In the genomic region with DNA sequence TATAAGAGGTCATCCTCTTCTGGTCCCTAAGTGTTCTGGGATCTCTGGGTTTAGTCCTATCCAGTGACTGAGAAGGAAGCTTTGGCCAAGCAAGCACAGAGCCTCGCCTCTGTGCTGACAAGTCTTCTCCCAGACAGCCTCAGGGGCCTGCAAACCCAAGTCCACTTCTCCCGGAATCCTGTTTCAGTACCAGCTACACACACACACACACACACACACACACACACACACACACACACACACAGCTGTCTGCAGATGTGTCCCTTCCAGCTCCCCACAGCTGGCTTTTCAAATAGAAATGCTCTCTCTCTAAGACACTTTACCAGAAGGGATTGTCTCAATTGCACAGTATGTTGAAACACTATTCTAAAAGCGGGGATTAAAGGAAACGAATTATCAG, we compare ENCODE assay signal across 16 mouse cellular contexts.
DNase-seq lines count a peak whose midpoint lies in the region; ATAC-seq and TF ChIP-seq lines count a peak whose summit lies in the region.
"Had no signal": no experiment of that assay in that cellular context is flagged by ENCODE, and none has a peak within 500 bp of the region (broad histone marks: within the 10 kb centered on the region; RNA-seq: fewer than 3 reads in every experiment).

No protein-coding gene starts in this region.

- H3K9me3 ChIP-seq in hindbrain, embryonic 12.5 days (replicated peaks), result no peaks in the 10 kb centered on the region
- H3K9me3 ChIP-seq in hindbrain, embryonic 16.5 days (ENCODE audit: control insufficient read depth, low read length), result no peaks in the 10 kb centered on the region
- no peaks in the 10 kb centered on the region for H3K9me3 ChIP-seq in embryonic facial prominence, embryonic 14.5 days (ENCODE audit: control insufficient read depth, low read length)
- H3K9me3 ChIP-seq in intestine, postnatal 0 days (ENCODE audit: control insufficient read depth), result no peaks in the 10 kb centered on the region
- H3K9me3 ChIP-seq: heart, embryonic 13.5 days; neural tube, embryonic 13.5 days had no signal

- no peaks in the 10 kb centered on the region for H3K4me1 ChIP-seq in hindbrain, embryonic 12.5 days
- H3K4me1 ChIP-seq in hindbrain, embryonic 16.5 days (ENCODE audit: control insufficient read depth, insufficient read depth, low read depth, low read length), result no peaks in the 10 kb centered on the region
- H3K4me1 ChIP-seq in embryonic facial prominence, embryonic 14.5 days (ENCODE audit: control insufficient read depth, insufficient read depth, low read length), result peaks cover 8% of the 10 kb centered on the region; the same call in 1 of the 2 replicates
- no peaks in the 10 kb centered on the region for H3K4me1 ChIP-seq in intestine, postnatal 0 days (replicated peaks; ENCODE audit: control insufficient read depth, insufficient read depth, low read length)
- H3K4me1 ChIP-seq: neural tube, embryonic 13.5 days had no signal

- no peak overlapping the region for H3K4me2 ChIP-seq in hindbrain, embryonic 12.5 days (replicated peaks)
- no peak overlapping the region for H3K4me2 ChIP-seq in hindbrain, embryonic 16.5 days (ENCODE audit: low read length)
- H3K4me2 ChIP-seq in embryonic facial prominence, embryonic 14.5 days (ENCODE audit: low read depth, low read length), result no peak overlapping the region
- H3K4me2 ChIP-seq in intestine, postnatal 0 days (replicated peaks; ENCODE audit: low read depth), result no peak overlapping the region
- H3K4me2 ChIP-seq: heart, embryonic 13.5 days; neural tube, embryonic 13.5 days had no signal

- peak; percentile 42 for DNase-seq in embryonic facial prominence, embryonic 14.5 days (ENCODE audit: low spot score)
- DNase-seq in heart, adult 9 months (ENCODE audit: low spot score in 2 of 2), result peak; percentile 9 to 18
- DNase-seq in lung, postnatal 36 days, result peak; percentile 14
- no peak for DNase-seq in ovary, postnatal 14 days (ENCODE audit: low spot score)
- DNase-seq: kidney, adult 8-10 months; retina, postnatal 1 day; spleen, adult 18-20 months had no signal

- no peaks in the 10 kb centered on the region for H3K27me3 ChIP-seq in hindbrain, embryonic 12.5 days
- no peaks in the 10 kb centered on the region for H3K27me3 ChIP-seq in hindbrain, embryonic 16.5 days (replicated peaks; ENCODE audit: control insufficient read depth, insufficient read depth, low read length)
- no peaks in the 10 kb centered on the region for H3K27me3 ChIP-seq in embryonic facial prominence, embryonic 14.5 days (replicated peaks; ENCODE audit: control insufficient read depth, insufficient read depth, low read length)
- no peaks in the 10 kb centered on the region for H3K27me3 ChIP-seq in intestine, postnatal 0 days (replicated peaks; ENCODE audit: control insufficient read depth, insufficient read depth, low read length)
- H3K27me3 ChIP-seq: heart, embryonic 13.5 days; neural tube, embryonic 13.5 days had no signal

- no peaks in the 10 kb centered on the region for H3K36me3 ChIP-seq in hindbrain, embryonic 12.5 days
- no peaks in the 10 kb centered on the region for H3K36me3 ChIP-seq in hindbrain, embryonic 16.5 days (ENCODE audit: control insufficient read depth, insufficient read depth, low read length)
- H3K36me3 ChIP-seq in embryonic facial prominence, embryonic 14.5 days (ENCODE audit: control insufficient read depth, insufficient read depth, low read length), result no peaks in the 10 kb centered on the region
- H3K36me3 ChIP-seq in intestine, postnatal 0 days (ENCODE audit: control insufficient read depth, insufficient read depth), result no peaks in the 10 kb centered on the region
- H3K36me3 ChIP-seq: heart, embryonic 13.5 days; neural tube, embryonic 13.5 days had no signal

- no peak overlapping the region for H3K4me3 ChIP-seq in hindbrain, embryonic 12.5 days
- H3K4me3 ChIP-seq in hindbrain, embryonic 16.5 days (ENCODE audit: low read length), result no peak overlapping the region
- H3K4me3 ChIP-seq in embryonic facial prominence, embryonic 14.5 days (ENCODE audit: low read depth, low read length), result no peak overlapping the region
- no peak overlapping the region for H3K4me3 ChIP-seq in intestine, postnatal 0 days (ENCODE audit: low read depth, low read length)
- H3K4me3 ChIP-seq: heart, embryonic 13.5 days; layer of hippocampus, adult 2 months; neural tube, embryonic 13.5 days had no signal

- WGBS in hindbrain, embryonic 12.5 days, result 83% methylated on average over 4 of the region's 4 CpGs
- WGBS in hindbrain, embryonic 16.5 days, result 84% methylated on average over 4 of the region's 4 CpGs
- 38% methylated on average over 4 of the region's 4 CpGs for WGBS in embryonic facial prominence, embryonic 14.5 days
- 64% methylated on average over 4 of the region's 4 CpGs for WGBS in intestine, postnatal 0 days

- no peak for ATAC-seq in hindbrain, embryonic 12.5 days (ENCODE audit: low FRiP score)
- ATAC-seq in hindbrain, embryonic 16.5 days, result no peak
- 0 out of 2 replicates have a peak, but pooled peaks have one; percentile 30 for ATAC-seq in embryonic facial prominence, embryonic 14.5 days (ENCODE audit: low read depth)
- no peak for ATAC-seq in intestine, postnatal 0 days
- ATAC-seq: activated CD4-positive, CD25-positive, alpha-beta regulatory T cell, adult 4 months; hindbrain, postnatal 0 days had no signal

- H3K27ac ChIP-seq in hindbrain, embryonic 12.5 days, result 0 out of 2 replicates have a peak overlapping the region, but pooled peaks have one; percentile 12
- H3K27ac ChIP-seq in hindbrain, embryonic 16.5 days (ENCODE audit: low read depth, low read length), result no peak overlapping the region
- H3K27ac ChIP-seq in embryonic facial prominence, embryonic 14.5 days (replicated peaks; ENCODE audit: low read depth, low read length), result 0 out of 2 replicates have a peak overlapping the region, but pooled peaks have one; percentile 28
- H3K27ac ChIP-seq in intestine, postnatal 0 days (ENCODE audit: low read depth, low read length), result no peak overlapping the region
- H3K27ac ChIP-seq: heart, embryonic 13.5 days; hindbrain, postnatal 0 days; layer of hippocampus, adult 2 months; liver, embryonic 14.5 days; neural tube, embryonic 13.5 days had no signal

- TF ChIP-seq CTCF in intestine, postnatal 0 days (IDR thresholded peaks at IDR 0.05; ENCODE audit: low read depth), result no peak

- H3K9ac ChIP-seq in hindbrain, embryonic 12.5 days, result no peak overlapping the region
- no peak overlapping the region for H3K9ac ChIP-seq in hindbrain, embryonic 16.5 days (ENCODE audit: low read depth, low read length)
- H3K9ac ChIP-seq in embryonic facial prominence, embryonic 14.5 days (ENCODE audit: low read depth, low read length), result 0 out of 2 replicates have a peak overlapping the region, but pooled peaks have one; percentile 22
- no peak overlapping the region for H3K9ac ChIP-seq in intestine, postnatal 0 days (ENCODE audit: low read depth, low read length)
- H3K9ac ChIP-seq: heart, embryonic 13.5 days; liver, embryonic 14.5 days; neural tube, embryonic 13.5 days had no signal

Comparison
In these comparisons a context has a peak if more than half of its experiments do, and no peak if none do; other contexts are left out.
1. H3K27ac ChIP-seq: peak in hindbrain, embryonic 12.5 days (single experiment) and embryonic facial prominence, embryonic 14.5 days (single experiment); none in hindbrain, embryonic 16.5 days (single experiment) and intestine, postnatal 0 days (single experiment).